Mouse (Mus musculus) urinary bladder, postnatal 10 days (tissue): ENCODE data around the gene Atxn7.
"Not testable (repeated sequence)": the region's sequence is repeated elsewhere in the genome, so short reads cannot be mapped to it uniquely, and the experiment has no call there.

Experiments
- DNase-seq: peaks from one replicate; pipeline ENCODE4 v3.0.0; 2022; ENCODE audit warnings: low spot score

The Atxn7 gene

DNA sequence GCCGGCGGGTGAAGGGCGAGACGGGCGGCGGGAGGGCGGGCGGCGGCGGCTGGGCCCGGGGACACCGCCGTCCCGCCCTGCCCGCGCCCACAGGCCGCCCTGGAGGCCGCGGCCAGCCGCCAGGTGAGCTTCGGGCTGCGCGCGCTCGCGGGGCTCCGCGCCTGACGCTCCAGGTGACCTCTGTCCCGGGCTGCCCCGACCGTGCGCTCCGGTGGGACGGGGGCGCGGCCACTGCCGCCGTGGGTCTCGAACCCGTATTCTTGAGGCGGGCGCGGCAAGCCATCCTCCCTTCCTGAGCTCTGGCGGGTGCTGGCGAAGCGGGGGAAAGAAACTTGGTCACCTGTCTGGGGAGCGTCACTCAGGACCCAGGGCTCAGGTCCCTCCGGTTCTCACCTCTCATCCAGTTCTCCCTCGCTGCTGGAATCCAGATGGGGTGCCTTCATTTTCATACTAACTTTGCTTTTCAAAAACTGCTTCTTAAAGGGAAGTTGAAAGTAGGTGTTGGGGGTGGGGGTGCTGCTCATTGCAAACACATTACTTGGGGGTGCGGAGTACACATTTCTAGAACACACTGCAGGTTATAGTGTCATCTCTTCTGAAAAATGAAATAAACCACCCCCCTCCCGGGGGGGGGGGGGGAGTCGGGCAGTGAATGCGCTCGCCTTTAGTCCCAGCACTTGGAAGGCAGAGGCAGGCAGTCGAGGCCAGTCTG, at the start of gene Atxn7, which contains the start of gene Thoc7:
Atxn7 (plus strand) TSS at position 40 of the 712 bp plus-strand sequence.
Thoc7 (minus strand) TSS at position 452 of the 712 bp plus-strand sequence.
- no peak for DNase-seq

- DNase-seq: no peak
Observed at GRCm38 (mm10) chr14:13914387-13915082, 46.7 kb upstream of the Atxn7 start, which contains the start of gene Gm281. TSS of gene Gm281 (minus strand) at chr14:13914478.

DNA sequence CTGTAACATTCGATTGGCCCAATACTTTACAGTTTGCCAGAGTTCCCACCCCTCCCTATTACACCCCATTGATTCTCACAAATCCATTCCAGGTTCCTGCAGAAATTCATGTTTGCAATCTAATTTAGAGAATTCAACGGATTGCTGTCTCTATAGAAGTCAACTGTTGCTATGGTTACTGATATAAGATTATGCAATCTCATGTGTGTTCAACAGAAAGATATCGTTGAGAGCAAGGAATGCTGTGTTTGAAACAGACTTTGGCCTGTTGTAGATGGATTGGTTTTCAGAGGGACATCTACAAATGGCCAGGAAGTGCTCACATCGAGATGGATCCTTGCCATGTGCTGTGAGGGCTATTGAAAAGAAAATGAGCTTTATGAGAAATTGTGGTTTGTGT, 46.0 kb upstream of the Atxn7 start:
- no peak for DNase-seq

DNA sequence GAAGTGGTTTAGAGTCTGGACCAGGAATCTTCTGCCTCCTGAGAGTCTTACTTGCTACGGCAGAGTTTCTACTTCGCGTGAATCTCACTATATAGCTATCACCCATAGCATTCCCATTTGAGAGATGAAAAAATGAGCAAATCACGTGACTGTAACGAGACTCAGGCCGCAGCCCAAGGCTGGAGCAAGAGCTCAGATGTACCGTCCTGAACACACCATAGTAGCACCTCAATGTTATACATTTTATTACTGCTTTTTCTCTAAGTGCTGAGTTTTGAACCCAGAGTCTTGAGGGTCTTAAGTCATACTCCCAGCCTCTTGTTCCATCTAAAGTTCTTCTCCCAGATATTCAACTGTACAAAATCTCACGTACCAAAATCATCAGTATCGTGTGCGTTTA, 44.0 kb upstream of the Atxn7 start:
- no peak for DNase-seq

DNA sequence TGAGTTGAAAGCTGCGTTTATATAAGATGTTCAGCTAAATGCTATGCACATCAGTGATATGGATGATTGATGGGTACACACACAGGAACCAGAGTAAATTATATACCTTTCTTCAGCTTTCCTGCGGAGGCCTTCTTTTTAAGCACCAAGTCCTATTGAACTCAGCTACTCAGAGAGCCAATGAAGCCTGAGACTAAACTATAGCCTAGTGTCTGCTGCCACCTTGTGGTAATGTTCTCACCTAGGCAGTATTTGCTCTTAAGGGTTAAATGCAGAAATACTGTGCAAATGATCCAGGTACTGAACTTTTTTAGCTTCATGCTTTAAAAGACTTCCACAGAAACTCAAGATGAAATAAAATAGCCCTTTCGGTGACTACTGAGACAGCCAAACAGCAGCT, 43.6 kb upstream of the Atxn7 start:
- DNase-seq: no peak

GRCm38 (mm10) chr14:13933290-13934051, 27.8 kb upstream of the Atxn7 start:
- no peak for DNase-seq

DNA sequence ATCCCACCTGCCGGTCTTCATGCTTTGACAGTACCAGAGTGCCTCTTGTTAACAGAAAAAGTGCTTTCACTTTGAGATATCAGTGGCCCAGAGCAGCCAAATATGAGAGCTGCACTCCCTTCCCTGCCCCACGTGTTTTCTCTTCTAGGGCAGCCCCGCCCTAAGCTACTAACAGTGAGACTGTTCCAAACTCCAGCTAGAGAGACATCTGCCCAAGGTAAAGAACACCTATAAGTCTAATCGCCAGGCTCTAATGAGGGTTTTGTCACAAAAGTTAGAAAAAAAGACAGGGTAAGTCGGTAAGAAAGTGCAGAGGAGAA, 27.2 kb upstream of the Atxn7 start:
- no peak for DNase-seq

- DNase-seq: no peak
Observed at GRCm38 (mm10) chr14:13944686-13945085, 16.6 kb upstream of the Atxn7 start.

GRCm38 (mm10) chr14:13948345-13948744, 12.9 kb upstream of the Atxn7 start:
- no peak for DNase-seq

DNA sequence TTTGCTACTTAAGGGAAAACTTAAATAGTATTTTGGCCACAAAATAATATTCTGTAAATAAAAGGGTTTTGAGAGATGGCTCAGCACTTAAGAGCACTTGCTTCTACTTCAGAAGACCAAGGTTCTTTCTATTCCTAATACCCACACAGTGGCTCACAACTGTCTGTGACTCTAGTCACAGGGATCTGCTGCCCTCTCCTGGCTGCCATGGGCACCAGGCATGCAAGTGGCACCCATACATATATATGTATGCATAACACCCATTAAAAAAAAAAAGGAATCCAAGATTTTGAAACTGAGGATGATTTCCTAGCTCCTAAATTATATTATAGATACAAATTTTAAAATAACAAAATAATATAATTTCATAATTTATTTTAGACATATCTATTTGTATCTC, 10.8 kb upstream of the Atxn7 start:
- DNase-seq: no peak

DNA sequence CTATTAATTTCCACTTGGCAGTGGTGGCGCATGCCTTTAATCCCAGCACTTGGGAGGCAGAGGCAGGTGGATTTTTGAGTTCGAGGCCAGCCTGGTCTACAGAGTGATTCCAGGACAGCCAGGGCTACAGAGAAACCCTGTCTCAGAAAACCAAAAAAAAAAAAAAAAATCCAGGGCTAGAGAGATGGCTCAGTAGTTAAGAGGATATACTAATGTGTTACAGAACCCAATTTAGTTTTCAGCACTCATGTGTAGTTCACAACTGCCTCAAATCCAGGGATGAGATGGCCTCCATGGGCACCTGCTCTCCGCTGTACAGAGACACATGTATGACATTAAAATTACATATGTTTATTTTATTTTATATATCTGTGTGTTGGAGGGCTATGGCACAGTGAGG, 9.1 kb upstream of the Atxn7 start:
- not testable (repeated sequence) for DNase-seq

GRCm38 (mm10) chr14:13960079-13960478, 1.2 kb upstream of the Atxn7 start:
- DNase-seq: no peak

DNA sequence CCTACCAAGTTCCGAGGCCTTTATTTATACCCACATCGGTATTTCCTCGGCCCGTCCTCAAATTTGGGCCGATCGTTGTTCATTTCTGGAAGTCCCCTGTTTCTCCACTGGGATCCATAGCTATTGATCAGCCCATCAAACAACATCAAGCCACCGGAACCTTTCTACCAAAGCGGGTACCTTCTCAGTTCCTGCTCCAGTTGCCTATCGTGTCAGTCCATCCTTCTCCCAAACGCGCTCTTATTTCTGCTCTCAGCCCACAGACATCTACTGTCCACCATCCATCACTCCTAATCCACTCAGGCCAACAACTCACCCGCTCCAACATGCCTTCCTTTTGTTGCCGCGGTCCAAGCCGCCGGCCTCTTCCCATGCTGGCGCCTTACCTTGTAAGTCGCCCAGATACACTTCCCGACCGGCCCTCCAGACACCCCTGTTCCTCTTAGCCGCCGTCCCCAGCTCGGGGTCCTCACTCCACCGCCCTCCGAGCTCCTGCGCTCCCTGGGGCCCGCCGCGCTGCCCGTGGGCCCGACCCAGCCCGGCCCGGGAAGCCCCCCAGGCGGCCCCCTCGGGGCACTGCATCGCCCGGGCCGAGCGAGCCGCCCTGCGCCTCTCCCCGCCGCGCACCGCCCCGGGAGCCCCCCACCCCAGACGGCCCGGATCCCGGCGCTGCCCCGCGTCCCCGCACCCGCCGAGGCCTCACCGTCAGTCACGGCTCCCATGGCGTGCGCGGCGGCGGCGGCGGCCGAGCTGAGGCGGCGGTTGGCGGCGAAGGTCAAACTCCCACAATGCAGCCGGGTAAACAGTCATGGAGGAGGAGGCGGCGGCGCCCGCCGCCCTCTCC, 536 bp upstream of the Atxn7 start:
- no peak for DNase-seq

- DNase-seq: no peak
Observed at GRCm38 (mm10) chr14:13962476-13962875, 1.2 kb downstream of the Atxn7 start.

DNA sequence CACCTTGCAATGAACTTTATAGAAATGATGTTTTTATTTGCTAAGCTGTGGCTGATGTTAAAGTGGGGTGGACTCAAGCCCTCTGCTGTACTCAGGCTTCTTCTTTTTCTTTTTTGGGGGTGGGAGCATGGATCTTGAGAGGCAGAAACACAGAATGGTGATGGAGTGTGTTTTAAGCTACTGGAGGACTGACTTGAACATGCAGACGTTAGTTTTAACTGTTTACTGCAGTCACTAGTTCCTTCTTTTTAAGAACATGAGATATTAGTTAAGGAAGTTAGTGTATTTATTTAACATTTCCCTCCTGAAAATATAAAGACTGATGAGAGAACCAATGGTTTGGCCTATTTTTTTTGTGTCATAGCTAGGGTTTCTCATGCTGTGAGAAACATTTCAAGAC, 2.3 kb downstream of the Atxn7 start:
- no peak for DNase-seq

- no peak for DNase-seq
Observed at GRCm38 (mm10) chr14:13967607-13968006, 6.4 kb downstream of the Atxn7 start.

DNA sequence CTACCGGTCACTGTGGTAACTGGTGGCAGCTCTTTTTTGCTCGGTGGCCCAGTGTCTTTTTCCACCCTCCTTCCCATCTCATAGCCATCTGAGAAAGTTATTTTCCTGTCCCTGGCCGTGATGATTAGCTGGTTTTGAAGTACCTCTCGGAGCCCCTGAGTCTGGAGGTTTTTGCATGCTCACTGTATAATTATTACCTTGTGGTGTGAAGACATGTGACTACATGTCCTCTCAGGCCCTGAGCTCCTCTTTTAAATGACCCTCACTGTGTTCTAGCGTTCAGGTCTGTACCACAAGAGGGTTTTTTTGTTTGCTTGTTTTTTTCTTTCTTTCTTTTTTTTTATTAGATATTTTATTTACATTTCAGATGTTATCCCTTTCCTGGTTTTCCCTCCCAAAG, 7.2 kb downstream of the Atxn7 start:
- DNase-seq: no peak

- DNase-seq: no peak
Observed at GRCm38 (mm10) chr14:13970513-13970912, 9.3 kb downstream of the Atxn7 start.

DNA sequence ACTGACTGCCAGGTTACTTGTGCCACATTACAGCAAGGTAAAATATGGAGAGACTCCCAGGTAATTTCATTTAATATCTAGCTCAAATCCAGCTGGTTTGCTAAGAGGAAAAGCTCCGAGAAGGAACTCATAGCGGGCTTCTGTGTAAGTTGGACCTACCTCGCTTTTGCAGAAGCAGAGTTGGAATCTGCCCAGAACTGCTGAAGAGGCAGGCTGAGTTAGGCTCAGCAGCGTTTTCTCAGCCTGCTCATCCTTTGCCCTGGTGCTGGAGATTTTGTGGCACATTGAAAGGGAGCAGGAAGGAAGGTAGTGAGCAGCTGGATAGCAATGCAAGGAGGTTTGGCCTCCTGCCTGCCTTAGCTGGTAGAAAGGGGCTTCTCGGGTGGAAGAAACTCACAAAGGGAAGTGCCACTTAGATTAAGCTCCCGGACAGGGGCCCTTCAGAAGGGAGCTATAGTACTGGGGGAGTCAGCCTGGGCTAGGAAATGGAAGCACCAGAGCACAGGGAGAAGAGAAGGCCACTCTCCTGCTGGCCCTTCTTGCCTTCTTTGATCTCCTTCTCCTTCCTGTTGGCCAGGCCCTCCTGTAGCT, 10.5 kb downstream of the Atxn7 start:
- no peak for DNase-seq

- no peak for DNase-seq
Observed at GRCm38 (mm10) chr14:13977498-13977897, 16.3 kb downstream of the Atxn7 start.

- DNase-seq: no peak
Observed at GRCm38 (mm10) chr14:13981286-13981685, 20.0 kb downstream of the Atxn7 start.

DNA sequence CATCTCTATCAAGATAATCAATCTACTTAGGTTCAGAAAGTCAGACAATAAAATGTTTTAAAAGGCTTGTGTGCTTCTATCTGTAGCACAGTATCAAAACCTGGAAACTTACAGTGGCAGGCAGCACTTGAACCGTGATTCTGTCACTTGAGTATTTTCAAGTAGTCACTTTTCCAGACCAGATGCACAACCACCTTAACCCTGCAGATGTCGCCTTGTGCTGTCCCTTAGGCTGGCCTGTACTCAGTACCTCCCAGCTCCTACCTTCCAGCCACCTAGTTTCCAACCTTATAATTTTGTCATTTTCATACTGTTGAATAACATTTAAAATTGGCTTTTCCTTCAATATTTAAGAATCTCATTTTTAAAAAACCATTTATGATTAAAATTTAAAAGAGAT, 20.9 kb downstream of the Atxn7 start:
- no peak for DNase-seq
